Mouse (Mus musculus): ENCODE results near the gene Ccpg1. TPM values are rescaled to one million over a fixed set of nuclear protein-coding genes. Genes with fewer than 3 reads are reported as not detected.

The Ccpg1 gene
- total RNA-seq, 1 experiment from 2014 or later = 583 TPM

GRCm38 (mm10) chr9:73039222-73039945 is 54.2 kb downstream of the Ccpg1 start:
- ATAC-seq (ENCODE audit: extremely low read depth, insufficient number of reproducible peaks, low FRiP score, poor library complexity, severe bottlenecking) = peak; percentile 71

- no peak for ATAC-seq (ENCODE audit: extremely low read depth, insufficient number of reproducible peaks, low FRiP score, poor library complexity, severe bottlenecking)
These were observed 54.9 kb downstream of the Ccpg1 start, which contains the start of gene Pigb for GRCm38 (mm10) chr9:73040080-73040479. Gene Pigb, minus strand, starts transcription at chr9:73040378.

- ATAC-seq (ENCODE audit: extremely low read depth, insufficient number of reproducible peaks, low FRiP score, poor library complexity, severe bottlenecking) = peak; percentile 83
These were observed 59.2 kb downstream of the Ccpg1 start, which contains the start of gene Rab27a for GRCm38 (mm10) chr9:73044146-73045079. Gene Rab27a, plus strand, starts transcription at chr9:73044854.

- no peak for ATAC-seq (ENCODE audit: extremely low read depth, insufficient number of reproducible peaks, low FRiP score, poor library complexity, severe bottlenecking)
These were observed 60.0 kb downstream of the Ccpg1 start for GRCm38 (mm10) chr9:73045204-73045603.

GRCm38 (mm10) chr9:73045711-73046110 is 60.5 kb downstream of the Ccpg1 start:
- ATAC-seq (ENCODE audit: extremely low read depth, insufficient number of reproducible peaks, low FRiP score, poor library complexity, severe bottlenecking) = no peak

- no peak for ATAC-seq (ENCODE audit: extremely low read depth, insufficient number of reproducible peaks, low FRiP score, poor library complexity, severe bottlenecking)
These were observed 62.7 kb downstream of the Ccpg1 start for GRCm38 (mm10) chr9:73047906-73048305.

GRCm38 (mm10) chr9:73048927-73049326 is 63.7 kb downstream of the Ccpg1 start:
- ATAC-seq (ENCODE audit: extremely low read depth, insufficient number of reproducible peaks, low FRiP score, poor library complexity, severe bottlenecking) = no peak

- no peak for ATAC-seq (ENCODE audit: extremely low read depth, insufficient number of reproducible peaks, low FRiP score, poor library complexity, severe bottlenecking)
These were observed 64.6 kb downstream of the Ccpg1 start for GRCm38 (mm10) chr9:73049833-73050232.

- no peak for ATAC-seq (ENCODE audit: extremely low read depth, insufficient number of reproducible peaks, low FRiP score, poor library complexity, severe bottlenecking)
These were observed 65.4 kb downstream of the Ccpg1 start for GRCm38 (mm10) chr9:73050606-73051005.

GRCm38 (mm10) chr9:73055441-73055911 is 70.2 kb downstream of the Ccpg1 start:
- no peak for ATAC-seq (ENCODE audit: extremely low read depth, insufficient number of reproducible peaks, low FRiP score, poor library complexity, severe bottlenecking)

- no peak for ATAC-seq (ENCODE audit: extremely low read depth, insufficient number of reproducible peaks, low FRiP score, poor library complexity, severe bottlenecking)
These were observed 74.0 kb downstream of the Ccpg1 start for GRCm38 (mm10) chr9:73059224-73059623.

- ATAC-seq (ENCODE audit: extremely low read depth, insufficient number of reproducible peaks, low FRiP score, poor library complexity, severe bottlenecking) = no peak
These were observed 78.5 kb downstream of the Ccpg1 start for GRCm38 (mm10) chr9:73063621-73064290.

Other genes starting within 250 kb of the Ccpg1 start
- gene Prtg, start 178.6 kb upstream of the Ccpg1 start, total RNA-seq (2017) = 0.12 TPM in 1 of 2 replicates, not detected in the other
- gene Pygo1, start 59.8 kb upstream of the Ccpg1 start, total RNA-seq (2017) = 0.12 TPM in 1 of 2 replicates, not detected in the other
- 1.5 and 1.7 TPM in 2 replicates for gene Dyx1c1, start 26.6 kb upstream of the Ccpg1 start, total RNA-seq (2017)
- gene Gm44503, start 26.6 kb upstream of the Ccpg1 start, total RNA-seq (2017) = 0.58 TPM in 1 of 2 replicates, not detected in the other
- gene Ccpg1os, start within 50 bp of the Ccpg1 start, total RNA-seq (2017) = 19.4 and 19.9 TPM in 2 replicates
- gene Pigb, start 54.9 kb downstream of the Ccpg1 start, total RNA-seq (2017) = 9.6 and 10.8 TPM in 2 replicates
- 150 and 155 TPM in 2 replicates for gene Rab27a, start 59.4 kb downstream of the Ccpg1 start, total RNA-seq (2017)
- gene Khdc3, start 116.4 kb downstream of the Ccpg1 start, total RNA-seq (2017) = 8.7 and 10.7 TPM in 2 replicates
- gene Gm20509, start 117.0 kb downstream of the Ccpg1 start, total RNA-seq (2017) = not detected in 2 replicates
- gene Rsl24d1, start 128.0 kb downstream of the Ccpg1 start, total RNA-seq (2017) = 38.6 and 52.1 TPM in 2 replicates